Mouse (Mus musculus) limb, embryonic 14.5 days (tissue): ENCODE results near the gene B4galt3. TPM values are rescaled to one million over a fixed set of nuclear protein-coding genes. Genes with fewer than 3 reads are reported as not detected.
A peak's percentile ranks its signal among the peaks of the same experiment; 100 is the strongest.

Experiments used
- ATAC-seq: fragments of 200-750 bp; cut with Nextera tagmentation; 2 replicates; pipeline ENCODE4 v1.8.0; 2017; ENCODE audit warnings: low read depth, moderate number of reproducible peaks, moderate TSS enrichment; ENCODE audit not compliant: low FRiP score
- DNase-seq: peaks from one replicate; pipeline ENCODE4 v3.0.0-alpha.2; 2015; ENCODE audit warnings: low spot score
- H3K27ac ChIP-seq: fragments of 300-500 bp; sonication (generic); replicated peaks from 2 replicates; pipeline ENCODE4 v1.5.1; 2014; ENCODE audit warnings: low read depth, mild to moderate bottlenecking, low read length, moderate library complexity, mixed read lengths
- H3K27me3 ChIP-seq: fragments of 300-500 bp; sonication (generic); 2 replicates; pipeline ENCODE4 v1.6.1; 2014; ENCODE audit warnings: low read length, mixed read lengths; ENCODE audit not compliant: control insufficient read depth, insufficient read depth
- H3K36me3 ChIP-seq: fragments of 300-500 bp; sonication (generic); 2 replicates; pipeline ENCODE4 v1.6.1; 2014; ENCODE audit warnings: mild to moderate bottlenecking, low read length, moderate library complexity, mixed read lengths; ENCODE audit not compliant: control insufficient read depth, insufficient read depth
- H3K4me1 ChIP-seq: fragments of 300-500 bp; sonication (generic); 2 replicates; pipeline ENCODE4 v1.6.1; 2014; ENCODE audit warnings: antibody characterized with exemption, low read length, mixed read lengths; ENCODE audit not compliant: control insufficient read depth, insufficient read depth
- H3K4me2 ChIP-seq: fragments of 300-500 bp; sonication (generic); replicated peaks from 2 replicates; pipeline ENCODE4 v1.6.1; 2014; ENCODE audit warnings: low read depth, mild to moderate bottlenecking, low read length, moderate library complexity; ENCODE audit not compliant: severe bottlenecking
- H3K4me3 ChIP-seq: fragments of 300-500 bp; sonication (generic); replicated peaks from 2 replicates; pipeline ENCODE4 v1.5.1; 2014; ENCODE audit warnings: low read length
- H3K9ac ChIP-seq: fragments of 300-500 bp; sonication (generic); 2 replicates; pipeline ENCODE4 v1.6.1; 2014; ENCODE audit warnings: mild to moderate bottlenecking, low read depth, low read length, moderate library complexity; ENCODE audit not compliant: severe bottlenecking
- H3K9me3 ChIP-seq: fragments of 300-500 bp; sonication (generic); 2 replicates; pipeline ENCODE4 v1.6.1; 2016; ENCODE audit warnings: low read length; ENCODE audit not compliant: control insufficient read depth
- POLR2A ChIP-seq: fragments of 200-500 bp; IDR thresholded peaks from 2 replicates; pipeline ENCODE4 v1.8.0; 2012; ENCODE audit warnings: inconsistent platforms, mild to moderate bottlenecking, moderate library complexity, borderline replicate concordance; ENCODE audit not compliant: insufficient read depth, insufficient read length; ENCODE audit errors: extremely low read depth
- WGBS: fragments of 180-500 bp; shearing (Covaris S2); extraction: QIAGEN DNeasy Blood & Tissue Kit; methylation state at CpG from one replicate; pipeline ENCODE4 v1.1.7; 2014; 5-methylcytosine and 5-hydroxymethylcytosine counted together
- polyA plus RNA-seq, 2 experiments: library from polyadenylated mRNA; depleted of rRNA in 1 of 2; stranded (reverse) in 1 of 2; unstranded in 1 of 2; fragments of >200 nt; fragmentation: Nextera tagmentation in 1 of 2; extraction: Ambion mirVana in 1 of 2; gene quantifications; 2 replicates each; pipeline versions ENCODE4 v1.2.1 to v1.2.3; 2012 to 2014

The B4galt3 gene
- polyA plus RNA-seq, 2 experiments = 68.7 to 87.2 TPM

DNA sequence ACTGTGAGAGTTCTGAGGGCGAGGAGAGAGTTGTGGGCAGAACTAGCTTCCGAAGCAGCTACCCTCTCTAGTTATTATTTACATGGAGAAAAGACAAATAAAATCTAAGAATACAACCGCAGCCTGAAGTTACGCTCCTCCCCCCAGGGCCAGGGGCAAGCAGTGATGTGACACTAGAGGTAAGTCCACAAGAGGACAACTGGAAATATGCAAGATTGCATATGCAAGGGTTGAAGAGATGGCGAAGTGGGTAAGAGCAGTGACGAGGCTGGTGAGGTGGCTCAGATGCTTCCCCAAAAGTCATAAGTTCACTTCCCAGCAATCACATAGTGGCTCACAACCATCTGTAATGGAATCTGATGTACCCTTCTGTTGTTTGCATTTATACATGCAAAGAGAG lies 47.0 kb upstream of the B4galt3 start:
- DNase-seq = no peak
- Histone ChIP-seq H3K4me1 (peaks cover 8% of the 10 kb centered on the region), H3K9ac (no peak overlapping the region), H3K27me3 (no peaks in the 10 kb centered on the region), H3K4me2 (peak overlapping the region; percentile 36), H3K27ac (peak overlapping the region; percentile 83), H3K36me3 (peaks cover 16% of the 10 kb centered on the region), H3K4me3 (peak overlapping the region; percentile 31), H3K9me3 (no peaks in the 10 kb centered on the region)
- WGBS = 88% methylated on average over 6 of the region's 6 CpGs
- no peak for ATAC-seq
- TF ChIP-seq POLR2A = no peak

DNA sequence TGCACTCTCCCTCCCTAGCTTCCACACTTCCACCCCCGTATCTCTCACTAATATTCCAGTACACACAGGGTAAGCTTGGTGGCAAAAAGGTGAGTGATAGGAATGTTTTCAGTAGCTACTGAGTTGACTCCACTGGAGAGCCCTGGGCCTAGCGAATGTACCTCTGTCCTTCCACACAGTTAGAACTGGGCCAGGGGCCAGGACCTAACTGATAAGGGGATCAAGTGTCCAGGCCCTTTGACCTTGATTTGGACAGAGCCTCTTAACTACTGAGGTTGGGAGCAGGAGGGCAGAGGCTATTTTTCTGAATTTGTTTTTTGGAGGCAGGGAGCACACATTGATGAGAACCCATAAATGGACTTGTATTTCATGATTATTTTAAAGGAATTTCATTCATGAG lies 46.3 kb upstream of the B4galt3 start:
- no peak for DNase-seq
- Histone ChIP-seq H3K36me3 (peaks cover 14% of the 10 kb centered on the region), H3K4me1 (peaks cover 8% of the 10 kb centered on the region), H3K9me3 (no peaks in the 10 kb centered on the region), H3K4me2 (no peak overlapping the region), H3K9ac (no peak overlapping the region), H3K27ac (no peak overlapping the region), H3K4me3 (no peak overlapping the region), H3K27me3 (no peaks in the 10 kb centered on the region)
- no peak for TF ChIP-seq POLR2A
- no peak for ATAC-seq
- WGBS = 77% methylated on average over 2 of the region's 2 CpGs

DNA sequence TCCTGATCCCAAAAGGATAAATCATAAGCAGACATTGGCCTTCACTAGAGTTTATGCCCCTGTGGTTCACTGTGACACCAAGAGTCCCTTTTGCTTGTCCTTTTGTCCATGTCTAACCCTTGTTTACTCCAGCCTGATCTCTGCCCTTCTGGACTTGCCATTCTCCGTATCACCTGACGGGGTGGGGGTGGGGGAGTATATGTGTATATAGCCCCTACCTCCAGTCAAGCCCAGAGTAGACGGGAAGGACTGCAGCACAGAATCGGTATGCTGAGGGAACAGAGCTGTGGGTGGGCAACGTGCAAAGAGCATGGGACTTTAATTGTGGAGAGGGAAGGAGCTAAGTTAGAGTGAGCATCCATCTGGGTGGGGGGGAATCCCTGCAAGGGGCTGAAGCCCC lies 45.3 kb upstream of the B4galt3 start, which contains the start of gene Apoa2:
TSS of gene Apoa2 (plus strand) at position 198 of the 400 bp plus-strand sequence.
- ATAC-seq = no peak

DNA sequence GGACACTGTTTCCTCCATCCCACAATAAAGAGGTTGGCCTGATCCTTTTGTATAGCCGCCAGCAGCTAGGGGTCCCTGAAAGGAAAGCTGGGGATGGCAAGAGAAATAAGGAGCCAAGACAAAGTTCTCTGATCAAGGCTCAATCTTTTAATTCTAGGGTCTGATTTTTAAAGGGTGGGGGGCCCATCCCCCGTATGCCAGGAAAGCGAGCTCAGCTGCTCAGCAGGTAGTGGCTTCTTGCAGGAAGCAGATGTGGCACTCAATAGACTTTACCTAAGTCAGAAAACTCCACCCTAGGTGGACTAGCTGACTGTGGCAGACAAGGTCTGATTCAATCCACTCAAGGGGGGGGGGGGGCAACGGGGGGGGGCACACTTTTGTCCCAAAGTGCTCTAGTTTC lies 43.3 kb upstream of the B4galt3 start:
- Histone ChIP-seq H3K4me2 (no peak overlapping the region), H3K27me3 (no peaks in the 10 kb centered on the region), H3K4me3 (no peak overlapping the region), H3K4me1 (peaks cover 10% of the 10 kb centered on the region; the same call in 1 of the 2 replicates), H3K36me3 (no peaks in the 10 kb centered on the region), H3K9ac (no peak overlapping the region), H3K27ac (no peak overlapping the region), H3K9me3 (no peaks in the 10 kb centered on the region)
- 56% methylated on average over 4 of the region's 4 CpGs for WGBS
- DNase-seq = no peak
- TF ChIP-seq POLR2A = no peak
- ATAC-seq = no peak

More for the DNA sequence above, 45.3 kb upstream of the B4galt3 start, which contains the start of gene Apoa2:
- Histone ChIP-seq H3K9me3 (no peaks in the 10 kb centered on the region), H3K27me3 (no peaks in the 10 kb centered on the region), H3K4me2 (no peak within 1 kb of the TSS), H3K36me3 (peaks cover 4% of the 10 kb centered on the region), H3K4me1 (peaks cover 8% of the 10 kb centered on the region), H3K9ac (no peak within 1 kb of the TSS), H3K27ac (no peak within 1 kb of the TSS), H3K4me3 (no peak within 1 kb of the TSS)
- no peak for TF ChIP-seq POLR2A
- no peak for DNase-seq
- WGBS = 77% methylated on average over 5 of the region's 5 CpGs

DNA sequence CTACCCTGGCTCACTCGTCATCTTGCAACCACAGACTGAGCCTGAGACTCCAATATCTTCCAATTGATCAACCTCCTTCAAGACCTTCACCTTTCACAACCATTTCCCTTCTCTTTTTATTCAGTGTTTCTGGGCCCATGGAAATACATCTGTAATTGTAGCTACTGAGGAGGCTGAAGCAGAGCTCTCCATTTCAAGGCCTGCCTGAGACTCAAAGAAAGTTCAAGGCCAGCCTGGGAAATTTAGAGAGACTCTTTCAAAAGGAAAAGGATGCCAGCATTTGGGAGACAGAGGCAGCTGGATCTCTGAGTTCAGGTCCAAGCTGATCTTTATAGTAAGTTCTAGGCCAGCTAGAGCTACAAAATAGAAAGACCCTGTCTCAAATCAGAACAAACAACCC lies 42.2 kb upstream of the B4galt3 start:
- no peak for TF ChIP-seq POLR2A
- Histone ChIP-seq H3K27ac (no peak overlapping the region), H3K4me2 (no peak overlapping the region), H3K9ac (no peak overlapping the region), H3K36me3 (no peaks in the 10 kb centered on the region), H3K4me3 (no peak overlapping the region), H3K9me3 (no peaks in the 10 kb centered on the region), H3K27me3 (no peaks in the 10 kb centered on the region), H3K4me1 (0 out of 2 replicates have a peak, but pooled peaks cover 10% of the 10 kb centered on the region)
- ATAC-seq (no peak), DNase-seq (no peak)
- 88% methylated on average over 1 of the region's 1 CpGs for WGBS

DNA sequence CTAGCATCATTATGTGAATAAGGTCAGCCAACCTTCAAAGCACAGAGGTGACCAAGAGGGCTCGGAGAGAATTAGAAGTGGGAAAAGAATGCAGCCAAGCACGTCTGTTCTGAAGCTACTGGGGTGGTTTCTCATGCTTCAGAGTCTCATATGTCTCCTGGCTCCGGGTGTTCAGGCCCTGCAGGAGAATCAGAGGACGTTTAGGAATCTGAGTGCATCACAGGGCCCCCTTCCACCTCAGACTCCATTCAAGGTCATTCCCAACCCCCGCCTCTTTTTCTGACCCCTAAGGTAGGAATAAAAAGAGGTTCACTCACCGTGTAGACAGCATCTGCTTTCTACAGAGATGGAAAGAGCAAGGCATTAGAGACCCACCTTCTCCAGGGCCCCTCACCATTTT lies 40.4 kb upstream of the B4galt3 start:
- TF ChIP-seq POLR2A = no peak
- 39% methylated on average over 6 of the region's 6 CpGs for WGBS
- no peak for ATAC-seq

More for the DNA sequence above, 40.4 kb upstream of the B4galt3 start:
- Histone ChIP-seq H3K27me3 (no peaks in the 10 kb centered on the region), H3K4me2 (no peak overlapping the region), H3K36me3 (peaks cover 15% of the 10 kb centered on the region), H3K9ac (no peak overlapping the region), H3K9me3 (no peaks in the 10 kb centered on the region), H3K27ac (no peak overlapping the region), H3K4me1 (0 out of 2 replicates have a peak, but pooled peaks cover 10% of the 10 kb centered on the region), H3K4me3 (no peak overlapping the region)
- DNase-seq = no peak
